Mouse (Mus musculus): ENCODE results near the gene Banp. TPM values are rescaled to one million over a fixed set of nuclear protein-coding genes. Genes with fewer than 3 reads are reported as not detected.

Banp gene
- polyA plus RNA-seq, 1 experiment from 2014 or later = 40.2 TPM

DNA sequence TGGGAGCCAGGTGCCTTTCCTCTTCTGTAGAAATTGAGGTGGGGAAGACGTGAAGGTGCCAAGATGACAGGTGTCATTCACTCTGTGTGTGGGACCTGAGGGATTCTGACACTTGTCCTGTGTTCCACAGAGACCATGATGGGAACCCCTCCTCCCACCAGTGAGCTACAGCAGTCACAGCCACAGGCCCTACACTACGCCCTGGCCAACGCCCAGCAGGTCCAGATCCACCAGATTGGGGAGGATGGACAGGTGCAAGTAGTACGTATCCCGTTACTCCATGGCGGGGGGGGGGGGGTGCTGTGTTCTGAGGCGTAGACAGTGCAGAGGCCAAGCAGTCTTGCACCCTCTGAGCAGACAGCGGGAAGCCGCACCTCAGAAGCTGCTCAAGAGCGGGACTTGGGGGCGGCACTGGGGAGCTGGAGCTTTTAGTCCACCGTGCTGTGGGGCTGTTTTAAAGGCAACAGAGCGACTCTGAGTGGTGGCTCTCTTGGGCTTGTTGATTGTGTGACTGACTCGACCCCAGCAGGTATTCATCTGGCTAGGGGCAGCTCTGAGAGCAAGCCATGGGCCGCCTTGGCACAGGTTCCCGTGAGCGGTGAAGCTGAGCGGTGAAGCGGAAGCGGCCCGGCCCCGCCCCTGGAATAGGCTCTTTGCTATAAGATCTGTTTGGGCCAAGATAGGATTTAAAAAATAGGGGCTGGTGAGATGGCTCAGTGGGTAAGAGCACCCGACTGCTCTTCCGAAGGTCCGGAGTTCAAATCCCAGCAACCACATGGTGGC, 56.1 kb downstream of the Banp start:
- ATAC-seq (replicated peaks; ENCODE audit: low FRiP score) (no peak), DNase-seq (ENCODE audit: low spot score) (no peak)
- Histone ChIP-seq H3K36me3 (ENCODE audit: control insufficient read depth, insufficient read depth, low read length) (peaks cover 22% of the 10 kb centered on the region), H3K4me1 (replicated peaks; ENCODE audit: control insufficient read depth, insufficient read depth, low read length) (no peaks in the 10 kb centered on the region), H3K4me2 (no peak overlapping the region), H3K4me3 (ENCODE audit: low read depth, low read length) (no peak overlapping the region), H3K27me3 (replicated peaks; ENCODE audit: control insufficient read depth, insufficient read depth, low read length) (no peaks in the 10 kb centered on the region), H3K9ac (ENCODE audit: low read depth, low read length) (no peak overlapping the region), H3K9me3 (ENCODE audit: control insufficient read depth, low read length) (no peaks in the 10 kb centered on the region), H3K27ac (ENCODE audit: low read depth, low read length) (no peak overlapping the region)
- 91% methylated on average over 25 of the region's 25 CpGs for WGBS

- Histone ChIP-seq H3K4me2 (no peak overlapping the region), H3K36me3 (ENCODE audit: control insufficient read depth, insufficient read depth, low read length) (peaks cover 14% of the 10 kb centered on the region; the same call in 1 of the 2 replicates), H3K9ac (ENCODE audit: low read depth, low read length) (no peak overlapping the region), H3K9me3 (ENCODE audit: control insufficient read depth, low read length) (no peaks in the 10 kb centered on the region), H3K4me1 (replicated peaks; ENCODE audit: control insufficient read depth, insufficient read depth, low read length) (no peaks in the 10 kb centered on the region), H3K27me3 (replicated peaks; ENCODE audit: control insufficient read depth, insufficient read depth, low read length) (no peaks in the 10 kb centered on the region), H3K4me3 (ENCODE audit: low read depth, low read length) (no peak overlapping the region), H3K27ac (ENCODE audit: low read depth, low read length) (no peak overlapping the region)
- DNase-seq (ENCODE audit: low spot score) (no peak), ATAC-seq (replicated peaks; ENCODE audit: low FRiP score) (no peak)
- 92% methylated on average over 13 of the region's 13 CpGs for WGBS
These were observed 57.3 kb downstream of the Banp start for GRCm38 (mm10) chr8:122006688-122007484.

DNA sequence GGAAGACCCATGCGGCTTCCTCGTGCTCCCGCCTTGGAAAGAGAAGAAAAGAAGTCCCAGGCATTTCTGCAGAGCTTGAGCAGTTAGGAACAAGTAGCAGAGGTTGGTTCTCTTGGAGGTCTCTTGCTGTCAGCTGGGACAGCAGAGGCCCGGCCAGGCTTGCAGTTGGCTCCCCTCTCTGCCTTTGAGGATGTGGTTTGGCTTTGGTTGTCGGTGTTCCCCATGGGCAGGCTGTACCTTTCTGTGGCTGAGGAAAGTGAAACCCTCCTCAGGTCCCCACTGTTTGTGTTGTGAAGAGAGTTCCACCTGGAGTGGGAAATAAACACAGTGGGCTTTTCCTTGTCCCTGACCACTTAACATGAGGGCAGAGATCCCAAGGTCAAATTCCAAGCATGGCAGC, 58.8 kb downstream of the Banp start:
- no peak for ATAC-seq (replicated peaks; ENCODE audit: low FRiP score)
- H3K27me3 ChIP-seq (replicated peaks; ENCODE audit: control insufficient read depth, insufficient read depth, low read length) = no peaks in the 10 kb centered on the region
- H3K9me3 ChIP-seq (ENCODE audit: control insufficient read depth, low read length) = no peaks in the 10 kb centered on the region
- 91% methylated on average over 5 of the region's 5 CpGs for WGBS
- no peak overlapping the region for H3K4me3 ChIP-seq (ENCODE audit: low read depth, low read length)
- no peak overlapping the region for H3K9ac ChIP-seq (ENCODE audit: low read depth, low read length)
- H3K4me1 ChIP-seq (replicated peaks; ENCODE audit: control insufficient read depth, insufficient read depth, low read length) = no peaks in the 10 kb centered on the region
- peaks cover 12% of the 10 kb centered on the region; the same call in 1 of the 2 replicates for H3K36me3 ChIP-seq (ENCODE audit: control insufficient read depth, insufficient read depth, low read length)
- H3K4me2 ChIP-seq = no peak overlapping the region
- no peak overlapping the region for H3K27ac ChIP-seq (ENCODE audit: low read depth, low read length)
- DNase-seq (ENCODE audit: low spot score) = no peak

- 71% methylated on average over 5 of the region's 5 CpGs for WGBS
- no peak overlapping the region for H3K9ac ChIP-seq (ENCODE audit: low read depth, low read length)
- DNase-seq (ENCODE audit: low spot score) = no peak
- no peaks in the 10 kb centered on the region for H3K27me3 ChIP-seq (replicated peaks; ENCODE audit: control insufficient read depth, insufficient read depth, low read length)
- H3K27ac ChIP-seq (ENCODE audit: low read depth, low read length) = no peak overlapping the region
- H3K36me3 ChIP-seq (ENCODE audit: control insufficient read depth, insufficient read depth, low read length) = peaks cover 9% of the 10 kb centered on the region; the same call in 1 of the 2 replicates
- no peaks in the 10 kb centered on the region for H3K9me3 ChIP-seq (ENCODE audit: control insufficient read depth, low read length)
- no peak for ATAC-seq (replicated peaks; ENCODE audit: low FRiP score)
- no peak overlapping the region for H3K4me3 ChIP-seq (ENCODE audit: low read depth, low read length)
- H3K4me2 ChIP-seq = no peak overlapping the region
- no peaks in the 10 kb centered on the region for H3K4me1 ChIP-seq (replicated peaks; ENCODE audit: control insufficient read depth, insufficient read depth, low read length)
These were observed 61.1 kb downstream of the Banp start for GRCm38 (mm10) chr8:122010638-122011037.

DNA sequence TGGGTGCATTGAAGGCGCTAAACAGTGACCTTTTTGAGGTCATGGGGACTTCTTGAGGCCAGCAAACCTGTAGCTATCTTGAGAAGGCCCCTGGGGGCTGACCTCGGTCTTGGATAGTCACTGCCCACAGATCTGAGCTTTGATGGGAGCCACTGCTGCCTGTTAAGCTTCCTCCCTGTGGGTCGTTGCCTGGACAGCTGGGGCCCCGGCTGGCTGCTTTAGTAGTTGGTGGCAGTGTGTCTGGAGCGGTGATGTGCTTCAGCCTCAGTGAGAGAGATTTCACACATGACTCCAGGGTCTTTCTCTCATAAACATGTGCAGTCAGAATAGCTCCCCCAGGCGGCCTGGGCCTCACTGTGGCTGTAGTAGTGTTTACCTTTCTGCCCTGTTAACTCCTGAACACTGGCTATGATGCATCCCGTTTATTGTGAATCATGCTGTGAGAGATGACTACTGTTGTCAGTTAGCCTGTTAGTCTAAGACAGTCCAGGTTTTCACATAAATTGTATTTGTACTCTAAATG, 61.6 kb downstream of the Banp start:
- Histone ChIP-seq H3K36me3 (ENCODE audit: control insufficient read depth, insufficient read depth, low read length) (peaks cover 7% of the 10 kb centered on the region; the same call in 1 of the 2 replicates), H3K4me3 (ENCODE audit: low read depth, low read length) (no peak overlapping the region), H3K27me3 (replicated peaks; ENCODE audit: control insufficient read depth, insufficient read depth, low read length) (no peaks in the 10 kb centered on the region), H3K9ac (ENCODE audit: low read depth, low read length) (no peak overlapping the region), H3K27ac (ENCODE audit: low read depth, low read length) (no peak overlapping the region), H3K4me1 (replicated peaks; ENCODE audit: control insufficient read depth, insufficient read depth, low read length) (no peaks in the 10 kb centered on the region), H3K4me2 (no peak overlapping the region), H3K9me3 (ENCODE audit: control insufficient read depth, low read length) (no peaks in the 10 kb centered on the region)
- WGBS = 64% methylated on average over 7 of the region's 7 CpGs
- ATAC-seq (replicated peaks; ENCODE audit: low FRiP score) = no peak
- no peak for DNase-seq (ENCODE audit: low spot score)

DNA sequence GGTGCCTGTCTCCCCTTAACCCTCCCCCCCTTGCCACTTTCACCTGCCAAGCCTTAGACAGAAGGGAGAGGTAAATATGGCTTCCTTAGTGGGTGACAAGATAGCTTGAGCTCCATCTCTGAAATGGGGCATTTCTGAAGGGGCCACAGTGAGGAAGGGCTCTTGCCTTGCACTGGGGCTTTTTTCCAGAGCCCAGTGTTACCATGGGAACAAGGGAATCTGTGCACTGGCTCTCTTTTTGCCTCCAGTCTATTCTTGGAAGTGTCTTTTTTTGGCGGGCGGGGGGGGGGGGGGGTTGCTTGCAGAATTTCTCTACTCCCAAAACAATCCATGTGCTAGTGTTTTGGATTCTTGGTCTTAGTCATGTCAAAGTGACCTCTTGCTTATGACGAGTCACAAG, 65.1 kb downstream of the Banp start:
- DNase-seq (ENCODE audit: low spot score) (no peak), ATAC-seq (replicated peaks; ENCODE audit: low FRiP score) (no peak)
- Histone ChIP-seq H3K4me3 (ENCODE audit: low read depth, low read length) (no peak overlapping the region), H3K9me3 (ENCODE audit: control insufficient read depth, low read length) (no peaks in the 10 kb centered on the region), H3K27me3 (replicated peaks; ENCODE audit: control insufficient read depth, insufficient read depth, low read length) (no peaks in the 10 kb centered on the region), H3K4me2 (no peak overlapping the region), H3K27ac (ENCODE audit: low read depth, low read length) (no peak overlapping the region), H3K4me1 (replicated peaks; ENCODE audit: control insufficient read depth, insufficient read depth, low read length) (no peaks in the 10 kb centered on the region), H3K9ac (ENCODE audit: low read depth, low read length) (no peak overlapping the region), H3K36me3 (ENCODE audit: control insufficient read depth, insufficient read depth, low read length) (peaks cover 7% of the 10 kb centered on the region; the same call in 1 of the 2 replicates)
- 89% methylated on average over 3 of the region's 3 CpGs for WGBS

GRCm38 (mm10) chr8:122018046-122018831, 68.7 kb downstream of the Banp start:
- Histone ChIP-seq H3K9me3 (ENCODE audit: control insufficient read depth, low read length) (no peaks in the 10 kb centered on the region), H3K4me3 (ENCODE audit: low read depth, low read length) (no peak overlapping the region), H3K36me3 (ENCODE audit: control insufficient read depth, insufficient read depth, low read length) (peaks cover 8% of the 10 kb centered on the region; the same call in 1 of the 2 replicates), H3K27me3 (replicated peaks; ENCODE audit: control insufficient read depth, insufficient read depth, low read length) (no peaks in the 10 kb centered on the region), H3K4me1 (replicated peaks; ENCODE audit: control insufficient read depth, insufficient read depth, low read length) (no peaks in the 10 kb centered on the region), H3K9ac (ENCODE audit: low read depth, low read length) (no peak overlapping the region), H3K27ac (ENCODE audit: low read depth, low read length) (no peak overlapping the region), H3K4me2 (no peak overlapping the region)
- no peak for DNase-seq (ENCODE audit: low spot score)
- WGBS = 79% methylated on average over 22 of the region's 22 CpGs
- ATAC-seq (replicated peaks; ENCODE audit: low FRiP score) = no peak

- ATAC-seq (replicated peaks; ENCODE audit: low FRiP score) (no peak), DNase-seq (ENCODE audit: low spot score) (no peak)
- Histone ChIP-seq H3K9ac (ENCODE audit: low read depth, low read length) (no peak overlapping the region), H3K36me3 (ENCODE audit: control insufficient read depth, insufficient read depth, low read length) (peaks cover 14% of the 10 kb centered on the region; the same call in 1 of the 2 replicates), H3K4me1 (replicated peaks; ENCODE audit: control insufficient read depth, insufficient read depth, low read length) (no peaks in the 10 kb centered on the region), H3K4me2 (no peak overlapping the region), H3K9me3 (ENCODE audit: control insufficient read depth, low read length) (no peaks in the 10 kb centered on the region), H3K27me3 (replicated peaks; ENCODE audit: control insufficient read depth, insufficient read depth, low read length) (no peaks in the 10 kb centered on the region), H3K27ac (ENCODE audit: low read depth, low read length) (no peak overlapping the region), H3K4me3 (ENCODE audit: low read depth, low read length) (no peak overlapping the region)
- WGBS = 95% methylated on average over 1 of the region's 1 CpGs
These were observed 69.6 kb downstream of the Banp start for GRCm38 (mm10) chr8:122019162-122019561.
